In genomic region chr4:133175998-133176760, GRCm38 (mm10) we compare ENCODE assay signal across 8 mouse cellular contexts. TPM values are rescaled to one million over a fixed set of nuclear protein-coding genes. Genes with fewer than 3 reads are reported as not detected.
DNase-seq lines count a peak whose midpoint lies in the region; ATAC-seq and TF ChIP-seq lines count a peak whose summit lies in the region.

No protein-coding gene starts in this region.

- H3K9me3 ChIP-seq in intestine, embryonic 14.5 days (ENCODE audit: control insufficient read depth, low read length) = no peaks in the 10 kb centered on the region
- no peaks in the 10 kb centered on the region for H3K9me3 ChIP-seq in intestine, postnatal 0 days (ENCODE audit: control insufficient read depth)
- H3K9me3 ChIP-seq in forebrain, embryonic 15.5 days = no peaks in the 10 kb centered on the region
- H3K9me3 ChIP-seq in limb, embryonic 13.5 days = no peaks in the 10 kb centered on the region
- no peaks in the 10 kb centered on the region for H3K9me3 ChIP-seq in stomach, embryonic 16.5 days (replicated peaks; ENCODE audit: control insufficient read depth, low read length)

- H3K4me1 ChIP-seq in intestine, embryonic 14.5 days (replicated peaks; ENCODE audit: control insufficient read depth, insufficient read depth, low read length) = peaks cover 40% of the 10 kb centered on the region
- peaks cover 8% of the 10 kb centered on the region; the same call in 1 of the 2 replicates for H3K4me1 ChIP-seq in intestine, postnatal 0 days (replicated peaks; ENCODE audit: control insufficient read depth, insufficient read depth, low read length)
- peaks cover 27% of the 10 kb centered on the region for H3K4me1 ChIP-seq in forebrain, embryonic 15.5 days
- H3K4me1 ChIP-seq in limb, embryonic 13.5 days = peaks cover 33% of the 10 kb centered on the region
- H3K4me1 ChIP-seq in stomach, embryonic 16.5 days (ENCODE audit: control insufficient read depth, insufficient read depth, low read length) = peaks cover 44% of the 10 kb centered on the region

- no peak for TF ChIP-seq CTCF in intestine, postnatal 0 days (IDR thresholded peaks at IDR 0.05; ENCODE audit: low read depth)

- H3K9ac ChIP-seq in intestine, embryonic 14.5 days (ENCODE audit: low read length) = no peak overlapping the region
- H3K9ac ChIP-seq in intestine, postnatal 0 days (ENCODE audit: low read depth, low read length) = no peak overlapping the region
- 0 out of 2 replicates have a peak overlapping the region, but pooled peaks have one; percentile 5 for H3K9ac ChIP-seq in forebrain, embryonic 15.5 days (replicated peaks)
- no peak overlapping the region; the same call in 1 of the 2 replicates for H3K9ac ChIP-seq in limb, embryonic 13.5 days
- H3K9ac ChIP-seq in stomach, embryonic 16.5 days (ENCODE audit: low read length) = no peak overlapping the region

- no peak for ATAC-seq in intestine, embryonic 14.5 days (replicated peaks; ENCODE audit: low FRiP score, low TSS enrichment, low read depth)
- no peak for ATAC-seq in intestine, postnatal 0 days
- 0 out of 2 replicates have a peak, but pooled peaks have one; percentile 26 for ATAC-seq in forebrain, embryonic 15.5 days (replicated peaks)
- ATAC-seq in limb, embryonic 13.5 days (ENCODE audit: low FRiP score, low read depth) = peak; percentile 19; the same call in 1 of the 2 replicates
- ATAC-seq in stomach, embryonic 16.5 days (ENCODE audit: insufficient read depth, low FRiP score) = no peak

- peak overlapping the region; percentile 57 for H3K27ac ChIP-seq in intestine, embryonic 14.5 days (ENCODE audit: low read depth)
- H3K27ac ChIP-seq in intestine, postnatal 0 days (ENCODE audit: low read depth, low read length) = no peak overlapping the region
- H3K27ac ChIP-seq in forebrain, embryonic 15.5 days (replicated peaks) = peak overlapping the region; percentile 77
- peak overlapping the region; percentile 49 for H3K27ac ChIP-seq in limb, embryonic 13.5 days
- peak overlapping the region; percentile 65; the same call in 1 of the 2 replicates for H3K27ac ChIP-seq in stomach, embryonic 16.5 days (ENCODE audit: low read length)

- no peak overlapping the region for H3K4me3 ChIP-seq in intestine, embryonic 14.5 days (ENCODE audit: low read depth, low read length)
- no peak overlapping the region for H3K4me3 ChIP-seq in intestine, postnatal 0 days (ENCODE audit: low read depth, low read length)
- H3K4me3 ChIP-seq in forebrain, embryonic 15.5 days = no peak overlapping the region
- H3K4me3 ChIP-seq in limb, embryonic 13.5 days = no peak overlapping the region
- no peak overlapping the region for H3K4me3 ChIP-seq in stomach, embryonic 16.5 days (replicated peaks; ENCODE audit: low read length)

- peaks cover 39% of the 10 kb centered on the region for H3K36me3 ChIP-seq in intestine, embryonic 14.5 days (ENCODE audit: control insufficient read depth, insufficient read depth, low read length)
- peaks cover 29% of the 10 kb centered on the region for H3K36me3 ChIP-seq in intestine, postnatal 0 days (ENCODE audit: control insufficient read depth, insufficient read depth)
- H3K36me3 ChIP-seq in forebrain, embryonic 15.5 days = no peaks in the 10 kb centered on the region; the same call in 1 of the 2 replicates
- peaks cover 40% of the 10 kb centered on the region for H3K36me3 ChIP-seq in limb, embryonic 13.5 days
- H3K36me3 ChIP-seq in stomach, embryonic 16.5 days (ENCODE audit: control insufficient read depth, insufficient read depth, low read length) = peaks cover 3% of the 10 kb centered on the region

- DNase-seq in intestine, embryonic 14.5 days (ENCODE audit: low spot score) = no peak
- DNase-seq in T-cell, adult 2 months (ENCODE audit: low spot score) = peak; percentile 47
- DNase-seq in natural killer cell, adult 2 months (ENCODE audit: low spot score in 2 of 2) = no peak
- DNase-seq in lung, postnatal 36 days = no peak

- 31% methylated on average over 14 of the region's 14 CpGs for WGBS in intestine, embryonic 14.5 days
- 47% methylated on average over 14 of the region's 14 CpGs for WGBS in intestine, postnatal 0 days
- WGBS in forebrain, embryonic 15.5 days = 47% methylated on average over 14 of the region's 14 CpGs
- WGBS in limb, embryonic 13.5 days = 29% methylated on average over 14 of the region's 14 CpGs
- WGBS in stomach, embryonic 16.5 days = 36% methylated on average over 14 of the region's 14 CpGs

- no peak overlapping the region for H3K4me2 ChIP-seq in intestine, embryonic 14.5 days (ENCODE audit: low read length)
- H3K4me2 ChIP-seq in intestine, postnatal 0 days (replicated peaks; ENCODE audit: low read depth) = no peak overlapping the region
- 0 out of 2 replicates have a peak overlapping the region, but pooled peaks have one; percentile 1 for H3K4me2 ChIP-seq in forebrain, embryonic 15.5 days (replicated peaks)
- H3K4me2 ChIP-seq in limb, embryonic 13.5 days (replicated peaks) = no peak overlapping the region; the same call in 1 of the 2 replicates
- H3K4me2 ChIP-seq in stomach, embryonic 16.5 days (ENCODE audit: low read depth, low read length) = no peak overlapping the region

- no peaks in the 10 kb centered on the region for H3K27me3 ChIP-seq in intestine, embryonic 14.5 days (replicated peaks; ENCODE audit: control insufficient read depth, insufficient read depth, low read length)
- no peaks in the 10 kb centered on the region for H3K27me3 ChIP-seq in intestine, postnatal 0 days (replicated peaks; ENCODE audit: control insufficient read depth, insufficient read depth, low read length)
- H3K27me3 ChIP-seq in forebrain, embryonic 15.5 days = no peaks in the 10 kb centered on the region
- H3K27me3 ChIP-seq in limb, embryonic 13.5 days = no peaks in the 10 kb centered on the region
- no peaks in the 10 kb centered on the region for H3K27me3 ChIP-seq in stomach, embryonic 16.5 days (ENCODE audit: control insufficient read depth, insufficient read depth, low read length)

RNA-seq across cellular contexts. Expression of gene Cd164l2, which starts 35.8 kb away (rescaled TPM):
- polyA plus RNA-seq in intestine, embryonic 14.5 days (2014; fragmentation: Nextera tagmentation; extraction: Ambion mirVana) = 1.9 and 2.5 TPM in 2 replicates
- polyA plus RNA-seq in intestine, postnatal 0 days (2015; fragmentation: Nextera tagmentation; extraction: Ambion mirVana) = 0.58 and 0.94 TPM in 2 replicates
- polyA plus RNA-seq in forebrain, embryonic 15.5 days (2015; fragmentation: Nextera tagmentation; extraction: Ambion mirVana) = 0.38 and 0.87 TPM in 2 replicates
- 2.8 and 5.9 TPM in 2 replicates for polyA plus RNA-seq in limb, embryonic 13.5 days (2015; fragmentation: Nextera tagmentation; extraction: Ambion mirVana)
- polyA plus RNA-seq in stomach, embryonic 16.5 days (2015; fragmentation: Nextera tagmentation; extraction: Ambion mirVana) = 9.2 and 9.5 TPM in 2 replicates

RNA-seq across cellular contexts. Expression of gene Gpr3, which starts 36.2 kb away (rescaled TPM):
- not detected in 2 replicates for polyA plus RNA-seq in intestine, embryonic 14.5 days (2014; fragmentation: Nextera tagmentation; extraction: Ambion mirVana)
- polyA plus RNA-seq in intestine, postnatal 0 days (2015; fragmentation: Nextera tagmentation; extraction: Ambion mirVana) = 0.05 TPM in 1 of 2 replicates, not detected in the other
- 0.48 and 0.55 TPM in 2 replicates for polyA plus RNA-seq in forebrain, embryonic 15.5 days (2015; fragmentation: Nextera tagmentation; extraction: Ambion mirVana)
- polyA plus RNA-seq in limb, embryonic 13.5 days (2015; fragmentation: Nextera tagmentation; extraction: Ambion mirVana) = 0.32 and 0.38 TPM in 2 replicates
- polyA plus RNA-seq in stomach, embryonic 16.5 days (2015; fragmentation: Nextera tagmentation; extraction: Ambion mirVana) = 0.12 TPM in 1 of 2 replicates, not detected in the other

RNA-seq across cellular contexts. Expression of gene Wasf2, which starts 45.9 kb away (rescaled TPM):
- 79.6 and 88.3 TPM in 2 replicates for polyA plus RNA-seq in intestine, embryonic 14.5 days (2014; fragmentation: Nextera tagmentation; extraction: Ambion mirVana)
- polyA plus RNA-seq in intestine, postnatal 0 days (2015; fragmentation: Nextera tagmentation; extraction: Ambion mirVana) = 64.6 and 68.4 TPM in 2 replicates
- 31.8 and 33.6 TPM in 2 replicates for polyA plus RNA-seq in forebrain, embryonic 15.5 days (2015; fragmentation: Nextera tagmentation; extraction: Ambion mirVana)
- 114 and 132 TPM in 2 replicates for polyA plus RNA-seq in limb, embryonic 13.5 days (2015; fragmentation: Nextera tagmentation; extraction: Ambion mirVana)
- polyA plus RNA-seq in stomach, embryonic 16.5 days (2015; fragmentation: Nextera tagmentation; extraction: Ambion mirVana) = 84.3 and 98.6 TPM in 2 replicates

Comparison
In these comparisons a context has a peak if more than half of its experiments do, and no peak if none do; other contexts are left out.
1. ATAC-seq: peak in forebrain, embryonic 15.5 days (single experiment) and limb, embryonic 13.5 days (single experiment); none in intestine, embryonic 14.5 days (single experiment), intestine, postnatal 0 days (single experiment) and stomach, embryonic 16.5 days (single experiment).